Mouse (Mus musculus) olfactory bulb, adult 2 months (tissue): ENCODE measurements at regions not wholly inside any gene's neighbourhood (a gene's known extent, or its start where the extent isn't known, plus 50 kb on each side); places are given as distances from the start of the nearest gene placed in this dataset.

Experiments
- CTCF ChIP-seq: fragments of 200-500 bp; IDR thresholded peaks from 2 replicates; pipeline ENCODE4 v1.5.1; 2012; ENCODE audit warnings: low read depth, mild to moderate bottlenecking, low read length, moderate library complexity; ENCODE audit not compliant: insufficient read depth
- POLR2A ChIP-seq: fragments of 200-500 bp; IDR thresholded peaks from 2 replicates; pipeline ENCODE4 v1.6.1; 2012; ENCODE audit warnings: mild to moderate bottlenecking, low read depth, low read length, moderate library complexity; ENCODE audit not compliant: insufficient read depth

DNA sequence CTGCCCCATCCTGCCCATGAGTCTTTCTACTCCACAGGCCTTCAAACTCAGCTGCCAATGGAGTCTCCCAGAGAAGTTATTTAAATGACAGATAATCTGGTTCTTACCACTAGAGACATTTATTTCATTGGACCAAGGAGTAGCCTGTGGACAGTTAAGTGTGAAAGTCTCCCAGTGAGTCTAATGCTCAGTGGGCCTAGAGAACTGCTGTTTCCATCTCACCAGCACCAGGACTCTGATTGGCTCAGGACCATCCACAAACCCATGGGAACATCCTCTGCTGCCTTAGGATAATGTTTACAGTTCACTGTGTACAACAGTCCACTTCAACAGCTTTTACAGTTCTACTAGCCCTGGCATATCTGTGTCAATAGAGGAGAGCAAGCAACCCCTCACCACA is 198.6 kb upstream of the Tle3 start:
- TF ChIP-seq POLR2A = no peak
- TF ChIP-seq CTCF = no peak
